Mouse (Mus musculus) heart, embryonic 16.5 days (tissue): Measurements from ENCODE around the gene Lrrc52. TPM values are rescaled to one million over a fixed set of nuclear protein-coding genes. Genes with fewer than 3 reads are reported as not detected.

Experiments
- ATAC-seq: fragments of 200-750 bp; cut with Nextera tagmentation; replicated peaks from 2 replicates; pipeline ENCODE4 v1.8.0; 2017; ENCODE audit warnings: moderate number of reproducible peaks; ENCODE audit not compliant: insufficient read depth, low FRiP score; ENCODE audit errors: extremely low read depth
- H3K27ac ChIP-seq: fragments of 300-500 bp; sonication (generic); 2 replicates; pipeline ENCODE4 v1.5.1; 2014; ENCODE audit warnings: mild to moderate bottlenecking, low read length, control low read depth, moderate library complexity
- H3K27me3 ChIP-seq: fragments of 300-500 bp; sonication (generic); 2 replicates; pipeline ENCODE4 v1.6.1; 2014; ENCODE audit warnings: low read length, mixed read lengths; ENCODE audit not compliant: control insufficient read depth, insufficient read depth
- H3K36me3 ChIP-seq: fragments of 300-500 bp; sonication (generic); 2 replicates; pipeline ENCODE4 v1.6.1; 2014; ENCODE audit not compliant: control insufficient read depth, insufficient read depth
- H3K4me1 ChIP-seq: fragments of 300-500 bp; sonication (generic); 2 replicates; pipeline ENCODE4 v1.6.1; 2014; ENCODE audit warnings: low read length, mixed read lengths; ENCODE audit not compliant: control insufficient read depth, insufficient read depth
- H3K4me2 ChIP-seq: fragments of 300-500 bp; sonication (generic); 2 replicates; pipeline ENCODE4 v1.6.1; 2014; ENCODE audit warnings: low read depth, mild to moderate bottlenecking, control low read depth, low read length
- H3K4me3 ChIP-seq: fragments of 300-500 bp; sonication (generic); 2 replicates; pipeline ENCODE4 v1.5.1; 2014; ENCODE audit warnings: mild to moderate bottlenecking, control low read depth, low read length
- H3K9ac ChIP-seq: fragments of 300-500 bp; sonication (generic); 2 replicates; pipeline ENCODE4 v1.6.1; 2014; ENCODE audit warnings: low read length, control low read depth
- H3K9me3 ChIP-seq: fragments of 300-500 bp; sonication (generic); replicated peaks from 2 replicates; pipeline ENCODE4 v1.6.1; 2016; ENCODE audit warnings: low read length; ENCODE audit not compliant: control insufficient read depth
- WGBS: fragments of 180-500 bp; shearing (Covaris S2); extraction: QIAGEN DNeasy Blood & Tissue Kit; methylation state at CpG from one replicate; pipeline ENCODE4 v1.1.7; 2014; 5-methylcytosine and 5-hydroxymethylcytosine counted together
- polyA plus RNA-seq: library from polyadenylated mRNA; unstranded; fragments of >200 nt; fragmentation: Nextera tagmentation; extraction: Ambion mirVana; gene quantifications from 2 replicates; pipeline ENCODE4 v1.2.1, GENCODE M21; 2015

The Lrrc52 gene
- polyA plus RNA-seq, 1 experiment from 2014 or later: not detected

- Histone ChIP-seq H3K4me1 (no peaks in the 10 kb centered on the region), H3K27ac (no peak overlapping the region), H3K4me2 (no peak overlapping the region), H3K9ac (no peak overlapping the region), H3K9me3 (no peaks in the 10 kb centered on the region), H3K36me3 (no peaks in the 10 kb centered on the region), H3K27me3 (no peaks in the 10 kb centered on the region), H3K4me3 (no peak overlapping the region)
- WGBS: 51% methylated on average over 3 of the region's 3 CpGs
- ATAC-seq: no peak
Measured at GRCm38 (mm10) chr1:167486959-167487680, 20.5 kb upstream of the Lrrc52 start.

GRCm38 (mm10) chr1:167482863-167483262, 16.3 kb upstream of the Lrrc52 start:
- ATAC-seq: no peak
- no peaks in the 10 kb centered on the region for H3K27me3 ChIP-seq
- H3K4me3 ChIP-seq: no peak overlapping the region
- H3K4me2 ChIP-seq: no peak overlapping the region
- 58% methylated on average over 4 of the region's 4 CpGs for WGBS
- H3K9ac ChIP-seq: no peak overlapping the region
- H3K4me1 ChIP-seq: no peaks in the 10 kb centered on the region
- no peaks in the 10 kb centered on the region for H3K36me3 ChIP-seq
- H3K9me3 ChIP-seq: no peaks in the 10 kb centered on the region
- no peak overlapping the region for H3K27ac ChIP-seq

GRCm38 (mm10) chr1:167473585-167473984, 7.0 kb upstream of the Lrrc52 start:
- Histone ChIP-seq H3K4me2 (no peak overlapping the region), H3K27me3 (no peaks in the 10 kb centered on the region), H3K4me3 (no peak overlapping the region), H3K36me3 (no peaks in the 10 kb centered on the region), H3K4me1 (peaks cover 3% of the 10 kb centered on the region), H3K9ac (no peak overlapping the region), H3K27ac (no peak overlapping the region), H3K9me3 (no peaks in the 10 kb centered on the region)
- WGBS: 47% methylated on average over 4 of the region's 4 CpGs
- ATAC-seq: no peak

GRCm38 (mm10) chr1:167467916-167468315, 1.3 kb upstream of the Lrrc52 start:
- 62% methylated on average over 5 of the region's 5 CpGs for WGBS
- Histone ChIP-seq H3K4me2 (no peak overlapping the region), H3K4me3 (no peak overlapping the region), H3K9ac (no peak overlapping the region), H3K4me1 (peaks cover 14% of the 10 kb centered on the region), H3K27ac (no peak overlapping the region), H3K27me3 (no peaks in the 10 kb centered on the region), H3K36me3 (no peaks in the 10 kb centered on the region), H3K9me3 (no peaks in the 10 kb centered on the region)
- no peak for ATAC-seq

GRCm38 (mm10) chr1:167457311-167457710, 9.3 kb downstream of the Lrrc52 start:
- 57% methylated on average over 3 of the region's 3 CpGs for WGBS
- ATAC-seq: no peak
- Histone ChIP-seq H3K4me3 (no peak overlapping the region), H3K9me3 (peaks cover 3% of the 10 kb centered on the region; the same call in 1 of the 2 replicates), H3K9ac (no peak overlapping the region), H3K27ac (no peak overlapping the region), H3K27me3 (no peaks in the 10 kb centered on the region), H3K4me2 (no peak overlapping the region), H3K36me3 (no peaks in the 10 kb centered on the region), H3K4me1 (no peaks in the 10 kb centered on the region)

GRCm38 (mm10) chr1:167453048-167453447, 13.5 kb downstream of the Lrrc52 start:
- no peak overlapping the region for H3K4me3 ChIP-seq
- H3K9ac ChIP-seq: no peak overlapping the region
- H3K36me3 ChIP-seq: no peaks in the 10 kb centered on the region
- H3K9me3 ChIP-seq: peaks cover 3% of the 10 kb centered on the region; the same call in 1 of the 2 replicates
- no peaks in the 10 kb centered on the region for H3K27me3 ChIP-seq
- H3K27ac ChIP-seq: no peak overlapping the region
- no peak overlapping the region for H3K4me2 ChIP-seq
- WGBS: 68% methylated on average over 3 of the region's 3 CpGs
- ATAC-seq: no peak
- H3K4me1 ChIP-seq: no peaks in the 10 kb centered on the region

GRCm38 (mm10) chr1:167452456-167452855, 14.1 kb downstream of the Lrrc52 start:
- H3K4me3 ChIP-seq: no peak overlapping the region
- H3K4me2 ChIP-seq: no peak overlapping the region
- no peak overlapping the region for H3K27ac ChIP-seq
- ATAC-seq: no peak
- peaks cover 3% of the 10 kb centered on the region; the same call in 1 of the 2 replicates for H3K9me3 ChIP-seq
- H3K27me3 ChIP-seq: no peaks in the 10 kb centered on the region
- no peaks in the 10 kb centered on the region for H3K4me1 ChIP-seq
- H3K9ac ChIP-seq: no peak overlapping the region
- no peaks in the 10 kb centered on the region for H3K36me3 ChIP-seq
- 56% methylated on average over 6 of the region's 6 CpGs for WGBS

GRCm38 (mm10) chr1:167448598-167448997, 18.0 kb downstream of the Lrrc52 start:
- ATAC-seq: no peak

GRCm38 (mm10) chr1:167448088-167448487, 18.5 kb downstream of the Lrrc52 start:
- Histone ChIP-seq H3K4me2 (no peak overlapping the region), H3K4me3 (no peak overlapping the region), H3K36me3 (no peaks in the 10 kb centered on the region), H3K27ac (no peak overlapping the region), H3K27me3 (no peaks in the 10 kb centered on the region), H3K9ac (no peak overlapping the region), H3K4me1 (no peaks in the 10 kb centered on the region), H3K9me3 (no peaks in the 10 kb centered on the region)
- ATAC-seq: no peak
- 68% methylated on average over 6 of the region's 6 CpGs for WGBS

More at GRCm38 (mm10) chr1:167448598-167448997, 18.0 kb downstream of the Lrrc52 start:
- Histone ChIP-seq H3K4me1 (no peaks in the 10 kb centered on the region), H3K9ac (no peak overlapping the region), H3K4me2 (no peak overlapping the region), H3K27me3 (no peaks in the 10 kb centered on the region), H3K27ac (no peak overlapping the region), H3K9me3 (no peaks in the 10 kb centered on the region), H3K4me3 (no peak overlapping the region), H3K36me3 (no peaks in the 10 kb centered on the region)
- 40% methylated on average over 7 of the region's 7 CpGs for WGBS
